In the genomic region with DNA sequence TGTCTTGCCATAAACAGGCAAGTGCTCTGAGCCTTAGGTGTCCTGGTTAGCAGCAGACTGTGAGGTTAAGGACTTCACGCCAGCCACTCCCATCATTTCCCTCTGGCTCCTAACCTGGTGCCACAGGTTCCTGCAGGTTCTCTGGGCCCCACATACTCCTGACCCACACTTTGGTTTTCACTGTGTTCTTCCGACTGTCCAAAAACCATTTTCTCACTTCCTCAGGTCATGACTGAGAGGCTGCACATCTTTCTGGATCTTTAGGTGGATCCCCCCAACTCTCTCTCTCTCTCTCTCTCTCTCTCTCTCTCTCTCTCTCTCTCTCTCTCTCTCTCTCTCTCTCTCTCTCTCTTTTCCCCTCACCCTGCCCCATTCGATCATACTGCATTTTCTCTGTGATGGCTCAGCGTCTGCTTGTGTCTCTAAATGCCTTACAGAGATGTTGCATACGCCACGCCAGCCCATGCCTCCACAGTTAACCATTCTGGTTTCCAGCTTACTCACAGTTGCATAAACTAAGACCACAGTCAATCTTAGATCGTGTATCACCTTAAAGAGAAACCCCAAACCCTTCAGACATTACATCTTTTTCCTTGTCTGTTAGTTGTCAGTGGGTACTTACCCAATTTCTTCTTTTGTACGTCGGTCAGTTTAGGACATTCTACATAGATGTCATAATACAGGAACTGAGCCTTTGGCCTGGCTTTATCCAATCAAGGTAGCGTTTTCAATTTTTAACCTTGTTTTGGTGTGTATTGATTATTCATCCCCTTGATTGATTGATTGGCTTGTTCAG, we compare ENCODE assay signal across 25 mouse cellular contexts.
DNase-seq lines count a peak whose midpoint lies in the region; ATAC-seq and TF ChIP-seq lines count a peak whose summit lies in the region.
"Had no signal": no experiment of that assay in that cellular context is flagged by ENCODE, and none has a peak within 500 bp of the region (broad histone marks: within the 10 kb centered on the region; RNA-seq: fewer than 3 reads in every experiment).

No protein-coding gene starts in this region.

- TF ChIP-seq EP300 in stomach, postnatal 0 days (optimal IDR thresholded peaks at IDR 0.05) = no peak

- no peaks in the 10 kb centered on the region for H3K27me3 ChIP-seq in stomach, embryonic 14.5 days (ENCODE audit: control insufficient read depth, insufficient read depth, low read length)
- H3K27me3 ChIP-seq in stomach, postnatal 0 days (ENCODE audit: control insufficient read depth, insufficient read depth, low read length) = no peaks in the 10 kb centered on the region
- H3K27me3 ChIP-seq: embryonic facial prominence, embryonic 13.5 days; embryonic facial prominence, embryonic 15.5 days; forebrain, embryonic 12.5 days; Patski had no signal

- H3K9me3 ChIP-seq in stomach, embryonic 14.5 days (ENCODE audit: control insufficient read depth, low read depth, low read length) = no peaks in the 10 kb centered on the region
- H3K9me3 ChIP-seq in stomach, postnatal 0 days (ENCODE audit: control insufficient read depth, low read length) = no peaks in the 10 kb centered on the region
- H3K9me3 ChIP-seq: embryonic facial prominence, embryonic 13.5 days; embryonic facial prominence, embryonic 15.5 days; forebrain, embryonic 10.5 days; forebrain, embryonic 12.5 days had no signal

- H3K36me3 ChIP-seq in stomach, embryonic 14.5 days (ENCODE audit: control insufficient read depth, insufficient read depth, low read length) = no peaks in the 10 kb centered on the region
- H3K36me3 ChIP-seq in stomach, postnatal 0 days (ENCODE audit: control insufficient read depth, insufficient read depth, low read length) = no peaks in the 10 kb centered on the region
- H3K36me3 ChIP-seq: embryonic facial prominence, embryonic 13.5 days; embryonic facial prominence, embryonic 15.5 days; forebrain, embryonic 10.5 days; forebrain, embryonic 12.5 days; G1E had no signal

- no peak for ATAC-seq in stomach, embryonic 14.5 days (ENCODE audit: insufficient number of reproducible peaks, insufficient read depth, low FRiP score, low read depth)
- no peak for ATAC-seq in stomach, postnatal 0 days (ENCODE audit: low FRiP score, low TSS enrichment)
- ATAC-seq in common myeloid progenitor, adult 5-6 weeks (replicated peaks; ENCODE audit: low read depth, poor library complexity, severe bottlenecking) = peak; percentile 24; the same call in 1 of the 2 replicates
- peak; percentile 84 for ATAC-seq in megakaryocyte, adult 5-6 weeks (ENCODE audit: poor library complexity, severe bottlenecking)
- ATAC-seq: activated CD4-positive, CD25-positive, alpha-beta regulatory T cell, adult 4 months; forebrain, embryonic 14.5 days; forebrain, embryonic 16.5 days; Patski had no signal

- WGBS in stomach, embryonic 14.5 days = 90% methylated on average over 10 of the region's 10 CpGs
- 87% methylated on average over 10 of the region's 10 CpGs for WGBS in stomach, postnatal 0 days

- no peak overlapping the region for H3K4me2 ChIP-seq in stomach, embryonic 14.5 days (replicated peaks; ENCODE audit: low read depth, low read length)
- H3K4me2 ChIP-seq in stomach, postnatal 0 days (replicated peaks; ENCODE audit: low read depth) = no peak overlapping the region
- H3K4me2 ChIP-seq: embryonic facial prominence, embryonic 13.5 days; embryonic facial prominence, embryonic 15.5 days; forebrain, embryonic 12.5 days had no signal

- TF ChIP-seq CTCF in stomach, postnatal 0 days (IDR thresholded peaks at IDR 0.05; ENCODE audit: low read depth) = no peak

- H3K4me1 ChIP-seq in stomach, embryonic 14.5 days (ENCODE audit: control insufficient read depth, insufficient read depth, low read length) = no peaks in the 10 kb centered on the region
- no peaks in the 10 kb centered on the region for H3K4me1 ChIP-seq in stomach, postnatal 0 days (replicated peaks; ENCODE audit: control insufficient read depth, insufficient read depth)
- H3K4me1 ChIP-seq: embryonic facial prominence, embryonic 15.5 days had no signal

- H3K9ac ChIP-seq in stomach, embryonic 14.5 days (replicated peaks; ENCODE audit: low read depth, low read length) = 0 out of 2 replicates have a peak overlapping the region, but pooled peaks have one; percentile 0
- H3K9ac ChIP-seq in stomach, postnatal 0 days (ENCODE audit: low read length) = no peak overlapping the region
- H3K9ac ChIP-seq: embryonic facial prominence, embryonic 13.5 days; embryonic facial prominence, embryonic 15.5 days; forebrain, embryonic 12.5 days had no signal

- no peak for DNase-seq in stomach, postnatal 0 days (ENCODE audit: low spot score)
- DNase-seq in gastrocnemius, adult 18-20 months (ENCODE audit: low spot score) = no peak
- DNase-seq in cerebellum, postnatal 14 days = no peak
- no peak for DNase-seq in urinary bladder, postnatal 14 days (ENCODE audit: low spot score)
- DNase-seq: adrenal gland, adult 8-10 months; adrenal gland, postnatal 14 days; adrenal gland, postnatal 36 days; cerebellum, adult 11-12 months; cerebellum, adult 2 months; cerebellum, adult 9-10 months; cerebellum, postnatal 10 days; cerebellum, postnatal 36 days had no signal

- no peak overlapping the region for H3K4me3 ChIP-seq in stomach, embryonic 14.5 days (ENCODE audit: low read depth, low read length)
- no peak overlapping the region for H3K4me3 ChIP-seq in stomach, postnatal 0 days (ENCODE audit: low read depth, low read length)
- H3K4me3 ChIP-seq: embryonic facial prominence, embryonic 13.5 days; embryonic facial prominence, embryonic 15.5 days; erythroblast, embryonic 14.5 days; forebrain, embryonic 10.5 days; forebrain, embryonic 12.5 days had no signal

- no peak overlapping the region for H3K27ac ChIP-seq in stomach, embryonic 14.5 days (ENCODE audit: low read length)
- no peak overlapping the region for H3K27ac ChIP-seq in stomach, postnatal 0 days (replicated peaks)
- H3K27ac ChIP-seq: embryonic facial prominence, embryonic 13.5 days; embryonic facial prominence, embryonic 15.5 days; forebrain, embryonic 10.5 days; forebrain, embryonic 12.5 days had no signal

Comparison
In these comparisons a context has a peak if more than half of its experiments do, and no peak if none do; other contexts are left out.
1. ATAC-seq: peak in common myeloid progenitor, adult 5-6 weeks (single experiment) and megakaryocyte, adult 5-6 weeks (single experiment); none in stomach, embryonic 14.5 days (single experiment) and stomach, postnatal 0 days (single experiment).